Mouse (Mus musculus) left cerebral cortex, postnatal 10 days (tissue): ENCODE results near the gene Srgap2. TPM values are rescaled to one million over a fixed set of nuclear protein-coding genes. Genes with fewer than 3 reads are reported as not detected.
"Not testable (repeated sequence)": the region's sequence is repeated elsewhere in the genome, so short reads cannot be mapped to it uniquely, and the experiment has no call there.

Experiments
- DNase-seq, 2 experiments: peaks; one replicate each; pipeline ENCODE4 v3.0.0; 2021 to 2022; ENCODE audit warnings: low spot score in 2 of 2, mixed read lengths in 1 of 2; ENCODE audit errors: extremely low spot score in 1 of 2
- intact Hi-C: fragments of 180-260 bp; cut with DNase I; formaldehyde crosslinking; loops from one replicate; pipeline ENCODE4 v1.15.1; 2025
- total RNA-seq, 2 experiments: library from RNA; stranded (reverse); gene quantifications; 2 replicates each; pipeline ENCODE4 v1.2.3; 2021

Gene Srgap2
- 100 to 1,000 TPM; 137 TPM for total RNA-seq

- intact Hi-C loops: loop anchor here (5.0 kb wide), 2 partner anchors 100 to 230 kb away; no protein-coding TSS in a partner anchor
- DNase-seq: peak; percentile 98 to 100
These were observed at the start of gene Srgap2, which contains the start of gene Fam72a for GRCm38 (mm10) chr1:131527281-131528080. Gene Srgap2, minus strand, starts transcription at chr1:131527352. Gene Fam72a, plus strand, starts transcription at chr1:131527903.

GRCm38 (mm10) chr1:131573721-131574120 lies 46.6 kb upstream of the Srgap2 start:
- intact Hi-C loops: no loop called here
- peak in 1 of 2 experiments; percentile 85 for DNase-seq

DNA sequence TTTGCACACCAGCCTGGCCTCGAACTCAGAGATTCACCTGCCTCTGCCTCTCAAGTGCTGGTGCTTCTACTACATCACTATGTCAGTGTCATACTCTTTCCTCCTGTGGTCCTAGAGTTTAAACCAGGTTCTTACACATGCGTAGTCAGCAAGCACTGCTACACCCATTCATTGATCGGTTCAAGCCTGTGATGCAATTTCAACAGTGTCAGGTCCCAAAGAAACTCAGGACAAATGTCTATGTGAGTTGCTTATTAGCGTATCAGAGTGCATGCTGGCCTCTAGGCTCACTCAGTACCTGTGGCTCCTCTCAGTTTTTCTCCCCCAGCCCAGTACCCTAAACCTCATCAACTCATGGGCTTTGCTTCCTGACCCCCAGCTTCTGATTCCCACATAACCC lies 43.2 kb upstream of the Srgap2 start:
- no peak for DNase-seq
- intact Hi-C loops: no loop called here

- DNase-seq: no peak
- intact Hi-C loops: no loop called here
These were observed 42.6 kb upstream of the Srgap2 start for GRCm38 (mm10) chr1:131569721-131570120.

- intact Hi-C loops, DNase-seq: not testable (repeated sequence)
These were observed 38.9 kb upstream of the Srgap2 start for GRCm38 (mm10) chr1:131566056-131566455.

- intact Hi-C loops: no loop called here
- no peak for DNase-seq
These were observed 34.9 kb upstream of the Srgap2 start for GRCm38 (mm10) chr1:131562081-131562480.

GRCm38 (mm10) chr1:131560500-131560899 lies 33.3 kb upstream of the Srgap2 start:
- no peak for DNase-seq
- intact Hi-C loops: no loop called here

DNA sequence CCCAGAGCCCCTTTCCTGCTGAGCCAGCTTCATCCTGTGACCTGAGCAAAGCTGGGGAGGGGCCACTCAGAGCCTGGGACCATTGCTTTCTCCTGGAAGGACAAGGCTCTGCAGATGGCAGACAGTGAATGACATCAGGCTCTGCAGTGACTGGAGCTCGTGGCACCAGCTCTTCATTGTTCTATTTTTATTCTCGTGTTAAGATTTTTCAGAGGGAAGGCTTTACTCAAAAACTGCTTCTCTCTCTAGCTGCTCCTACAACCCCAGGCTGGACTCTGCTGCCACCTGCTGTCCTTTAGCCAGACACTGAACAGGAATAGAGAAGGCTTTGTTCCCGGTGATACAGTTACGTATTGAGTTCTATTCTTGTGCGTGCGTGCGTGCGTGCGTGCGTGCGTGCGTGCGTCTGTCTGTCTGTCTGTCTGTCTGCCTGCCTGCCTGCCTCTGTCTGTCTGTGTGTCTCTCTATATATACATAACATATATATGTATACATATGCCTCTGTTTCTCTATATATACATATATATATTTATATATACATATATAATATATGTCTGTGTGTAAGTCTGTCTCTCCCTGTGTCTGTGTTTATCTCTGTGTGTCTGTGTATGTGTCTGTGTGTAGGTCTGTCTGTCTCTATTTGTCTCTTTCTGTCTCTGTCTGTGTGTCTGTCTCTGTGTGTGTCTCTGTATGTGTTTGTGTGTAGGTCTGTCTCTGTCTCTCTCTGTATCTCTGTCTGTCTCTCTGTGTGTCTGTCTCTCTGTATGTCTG lies 28.1 kb upstream of the Srgap2 start:
- DNase-seq: peak; percentile 82 to 86
- intact Hi-C loops: no loop called here

DNA sequence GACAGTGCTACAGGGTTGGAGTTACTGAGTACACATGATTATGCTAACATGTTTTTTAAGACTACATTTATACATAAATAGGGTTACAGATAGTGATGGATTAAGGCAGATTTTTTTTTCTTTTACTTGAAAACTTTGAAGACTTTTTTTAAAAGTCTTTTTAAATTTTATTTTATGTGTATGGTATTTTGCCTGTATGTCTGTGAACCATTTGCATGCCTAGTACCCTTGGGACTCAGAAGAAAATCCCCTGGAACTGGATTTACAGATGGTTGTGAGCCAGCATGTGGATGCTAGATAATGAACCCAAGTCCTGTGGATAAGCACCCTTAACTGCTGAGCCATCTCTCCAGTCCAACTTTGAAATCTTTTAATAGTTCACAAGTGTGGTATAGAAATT lies 26.3 kb upstream of the Srgap2 start:
- DNase-seq: no peak
- intact Hi-C loops: no loop called here

DNA sequence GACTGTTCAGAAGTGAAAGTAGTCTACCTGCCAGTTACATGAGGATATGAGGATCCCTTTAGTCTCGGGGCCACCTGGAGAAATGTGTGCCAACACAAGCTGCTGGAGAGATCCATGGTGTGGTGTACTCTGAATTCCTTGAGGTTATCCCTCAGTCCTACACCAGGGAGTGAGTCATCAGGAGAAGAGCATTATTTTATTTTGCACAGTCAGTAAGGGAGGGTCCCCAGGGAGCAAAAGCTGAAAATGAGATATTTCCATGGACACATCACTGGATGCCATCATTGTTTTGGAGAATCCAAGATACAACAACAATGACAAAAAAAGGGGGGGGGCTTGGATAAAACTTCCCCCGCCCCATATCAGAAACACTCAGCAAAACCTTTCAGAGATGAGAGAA lies 24.8 kb upstream of the Srgap2 start:
- no peak for DNase-seq
- intact Hi-C loops: no loop called here

- intact Hi-C loops: loop anchor here (5.0 kb wide), 2 partner anchors 109 to 214 kb away; no protein-coding TSS in a partner anchor
- peak in 1 of 2 experiments; percentile 63 for DNase-seq
These were observed 21.6 kb upstream of the Srgap2 start for GRCm38 (mm10) chr1:131548494-131549365.

- intact Hi-C loops: loop anchor here (5.0 kb wide), 2 partner anchors 110 to 215 kb away; no protein-coding TSS in a partner anchor
- DNase-seq: no peak
These were observed 19.9 kb upstream of the Srgap2 start for GRCm38 (mm10) chr1:131546798-131547690.

- peak in 1 of 2 experiments; percentile 59 for DNase-seq
- intact Hi-C loops: no loop called here
These were observed 16.9 kb upstream of the Srgap2 start for GRCm38 (mm10) chr1:131543886-131544565.

DNA sequence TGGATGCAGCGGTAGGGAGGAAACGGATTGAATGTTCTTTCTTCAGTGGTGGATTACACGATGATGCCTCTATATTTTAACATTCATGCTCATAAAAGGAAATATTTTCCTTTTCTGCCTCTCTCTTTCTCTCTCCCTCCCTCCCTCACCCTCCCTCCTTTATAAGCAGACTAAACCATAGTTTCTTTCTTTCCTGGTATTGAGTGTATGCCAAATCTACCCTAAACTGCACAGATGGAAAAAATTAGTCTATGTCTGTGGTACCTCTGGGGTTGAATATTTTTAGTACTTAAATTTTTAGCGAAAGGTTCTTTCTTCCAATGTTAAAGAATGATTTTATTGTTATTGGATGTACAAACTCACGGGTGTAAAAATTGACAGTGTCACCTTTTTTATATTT lies 14.8 kb upstream of the Srgap2 start:
- intact Hi-C loops: no loop called here
- no peak for DNase-seq

- no peak for DNase-seq
- intact Hi-C loops: no loop called here
These were observed 14.3 kb upstream of the Srgap2 start for GRCm38 (mm10) chr1:131541431-131541830.

DNA sequence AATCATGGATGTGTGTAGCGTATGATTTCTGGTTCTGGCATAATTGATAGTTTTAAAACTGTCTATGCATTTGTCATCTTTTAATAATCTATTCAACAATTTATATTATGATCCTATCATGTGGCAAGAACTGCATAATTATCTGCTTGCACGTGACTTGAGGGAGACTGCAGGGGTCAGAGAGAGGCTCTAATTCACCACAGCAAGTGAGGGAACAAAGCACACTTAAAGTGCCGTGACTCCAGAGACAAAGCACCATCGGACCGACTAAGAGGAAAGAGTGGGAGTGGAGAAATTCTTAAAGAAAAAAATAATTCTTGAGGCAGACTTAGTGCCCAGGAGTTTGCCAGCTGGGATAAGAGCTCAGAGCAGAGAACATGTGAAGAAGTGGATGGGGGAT lies 13.6 kb upstream of the Srgap2 start:
- no peak for DNase-seq
- intact Hi-C loops: no loop called here

GRCm38 (mm10) chr1:131539771-131540170 lies 12.6 kb upstream of the Srgap2 start:
- intact Hi-C loops: no loop called here
- no peak for DNase-seq
